Mouse (Mus musculus): ENCODE results near the gene Btbd16. TPM values are rescaled to one million over a fixed set of nuclear protein-coding genes. Genes with fewer than 3 reads are reported as not detected.

The Btbd16 gene
- polyA plus RNA-seq, 1 experiment from 2014 or later, result 0.13 TPM

- Histone ChIP-seq H3K27me3 (replicated peaks) (0 out of 2 replicates have a peak, but pooled peaks cover 5% of the 10 kb centered on the region), H3K27ac (replicated peaks) (no peak overlapping the region), H3K36me3 (no peaks in the 10 kb centered on the region), H3K4me3 (no peak overlapping the region), H3K9ac (no peak overlapping the region), H3K4me2 (no peak overlapping the region), H3K9me3 (no peaks in the 10 kb centered on the region), H3K4me1 (peaks cover 12% of the 10 kb centered on the region)
- WGBS, result 56% methylated on average over 11 of the region's 11 CpGs
- ATAC-seq (ENCODE audit: extremely low read depth, insufficient number of reproducible peaks, low FRiP score, low TSS enrichment), result peak; percentile 34; the same call in 1 of the 2 replicates
Observed at GRCm38 (mm10) chr7:130773171-130773830, 568 bp upstream of the Btbd16 start.

- ATAC-seq (ENCODE audit: extremely low read depth, insufficient number of reproducible peaks, low FRiP score, low TSS enrichment), result no peak
- WGBS, result 26% methylated on average over 5 of the region's 5 CpGs
- Histone ChIP-seq H3K4me2 (no peak overlapping the region), H3K4me3 (no peak overlapping the region), H3K9me3 (no peaks in the 10 kb centered on the region), H3K9ac (no peak overlapping the region), H3K36me3 (no peaks in the 10 kb centered on the region), H3K27me3 (replicated peaks) (no peaks in the 10 kb centered on the region), H3K27ac (replicated peaks) (peak overlapping the region; percentile 70), H3K4me1 (peaks cover 27% of the 10 kb centered on the region)
Observed at GRCm38 (mm10) chr7:130780866-130781419, 7.1 kb downstream of the Btbd16 start.

- no peak for ATAC-seq (ENCODE audit: extremely low read depth, insufficient number of reproducible peaks, low FRiP score, low TSS enrichment)
- no peak overlapping the region for H3K4me3 ChIP-seq
- peaks cover 41% of the 10 kb centered on the region for H3K4me1 ChIP-seq
- H3K27ac ChIP-seq (replicated peaks), result no peak overlapping the region
- no peaks in the 10 kb centered on the region for H3K9me3 ChIP-seq
- no peak overlapping the region for H3K4me2 ChIP-seq
- no peaks in the 10 kb centered on the region for H3K27me3 ChIP-seq (replicated peaks)
- H3K9ac ChIP-seq, result no peak overlapping the region
- H3K36me3 ChIP-seq, result no peaks in the 10 kb centered on the region
- WGBS, result 70% methylated on average over 5 of the region's 5 CpGs
Observed at GRCm38 (mm10) chr7:130782501-130783050, 8.7 kb downstream of the Btbd16 start.

- no peak; the same call in 1 of the 2 replicates for ATAC-seq (ENCODE audit: extremely low read depth, insufficient number of reproducible peaks, low FRiP score, low TSS enrichment)
- Histone ChIP-seq H3K9me3 (no peaks in the 10 kb centered on the region), H3K4me1 (peaks cover 32% of the 10 kb centered on the region), H3K4me2 (no peak overlapping the region), H3K27ac (replicated peaks) (peak overlapping the region; percentile 20; the same call in 1 of the 2 replicates), H3K36me3 (no peaks in the 10 kb centered on the region), H3K9ac (no peak overlapping the region), H3K4me3 (no peak overlapping the region), H3K27me3 (replicated peaks) (no peaks in the 10 kb centered on the region)
- WGBS, result 46% methylated on average over 12 of the region's 12 CpGs
Observed at GRCm38 (mm10) chr7:130785923-130786575, 12.2 kb downstream of the Btbd16 start.

- Histone ChIP-seq H3K9me3 (no peaks in the 10 kb centered on the region), H3K4me2 (no peak overlapping the region), H3K27me3 (replicated peaks) (no peaks in the 10 kb centered on the region), H3K36me3 (no peaks in the 10 kb centered on the region), H3K9ac (no peak overlapping the region), H3K27ac (replicated peaks) (0 out of 2 replicates have a peak overlapping the region, but pooled peaks have one; percentile 20), H3K4me1 (peaks cover 27% of the 10 kb centered on the region), H3K4me3 (no peak overlapping the region)
- 45% methylated on average over 5 of the region's 5 CpGs for WGBS
- no peak for ATAC-seq (ENCODE audit: extremely low read depth, insufficient number of reproducible peaks, low FRiP score, low TSS enrichment)
Observed at GRCm38 (mm10) chr7:130786708-130787107, 12.8 kb downstream of the Btbd16 start.

GRCm38 (mm10) chr7:130787537-130787936 is 13.7 kb downstream of the Btbd16 start:
- Histone ChIP-seq H3K36me3 (no peaks in the 10 kb centered on the region), H3K27me3 (replicated peaks) (no peaks in the 10 kb centered on the region), H3K27ac (replicated peaks) (no peak overlapping the region), H3K4me2 (no peak overlapping the region), H3K9ac (no peak overlapping the region), H3K4me1 (peaks cover 22% of the 10 kb centered on the region), H3K4me3 (no peak overlapping the region), H3K9me3 (no peaks in the 10 kb centered on the region)
- ATAC-seq (ENCODE audit: extremely low read depth, insufficient number of reproducible peaks, low FRiP score, low TSS enrichment), result no peak
- 86% methylated on average over 4 of the region's 4 CpGs for WGBS

GRCm38 (mm10) chr7:130788950-130789349 is 15.1 kb downstream of the Btbd16 start:
- H3K4me2 ChIP-seq, result no peak overlapping the region
- no peaks in the 10 kb centered on the region for H3K36me3 ChIP-seq
- H3K9me3 ChIP-seq, result no peaks in the 10 kb centered on the region
- no peak for ATAC-seq (ENCODE audit: extremely low read depth, insufficient number of reproducible peaks, low FRiP score, low TSS enrichment)
- H3K4me1 ChIP-seq, result peaks cover 24% of the 10 kb centered on the region
- H3K27ac ChIP-seq (replicated peaks), result no peak overlapping the region
- no peak overlapping the region for H3K4me3 ChIP-seq
- no peak overlapping the region for H3K9ac ChIP-seq
- 83% methylated on average over 3 of the region's 3 CpGs for WGBS
- no peaks in the 10 kb centered on the region for H3K27me3 ChIP-seq (replicated peaks)

- no peaks in the 10 kb centered on the region for H3K9me3 ChIP-seq
- no peak overlapping the region for H3K4me2 ChIP-seq
- WGBS, result 79% methylated on average over 7 of the region's 7 CpGs
- no peak overlapping the region for H3K4me3 ChIP-seq
- no peak overlapping the region for H3K27ac ChIP-seq (replicated peaks)
- H3K4me1 ChIP-seq, result peaks cover 29% of the 10 kb centered on the region
- no peak for ATAC-seq (ENCODE audit: extremely low read depth, insufficient number of reproducible peaks, low FRiP score, low TSS enrichment)
- no peak overlapping the region for H3K9ac ChIP-seq
- no peaks in the 10 kb centered on the region for H3K27me3 ChIP-seq (replicated peaks)
- H3K36me3 ChIP-seq, result no peaks in the 10 kb centered on the region
Observed at GRCm38 (mm10) chr7:130789456-130789855, 15.6 kb downstream of the Btbd16 start.

- Histone ChIP-seq H3K27me3 (replicated peaks) (no peaks in the 10 kb centered on the region; the same call in 1 of the 2 replicates), H3K4me2 (no peak overlapping the region), H3K36me3 (no peaks in the 10 kb centered on the region), H3K9ac (no peak overlapping the region), H3K27ac (replicated peaks) (no peak overlapping the region), H3K9me3 (no peaks in the 10 kb centered on the region), H3K4me3 (no peak overlapping the region), H3K4me1 (peaks cover 15% of the 10 kb centered on the region)
- ATAC-seq (ENCODE audit: extremely low read depth, insufficient number of reproducible peaks, low FRiP score, low TSS enrichment), result no peak
- WGBS, result 61% methylated on average over 9 of the region's 9 CpGs
Observed at GRCm38 (mm10) chr7:130793671-130794070, 19.8 kb downstream of the Btbd16 start.

GRCm38 (mm10) chr7:130796786-130797185 is 22.9 kb downstream of the Btbd16 start:
- Histone ChIP-seq H3K36me3 (no peaks in the 10 kb centered on the region), H3K27me3 (replicated peaks) (no peaks in the 10 kb centered on the region; the same call in 1 of the 2 replicates), H3K9me3 (no peaks in the 10 kb centered on the region), H3K4me1 (peaks cover 15% of the 10 kb centered on the region), H3K9ac (no peak overlapping the region), H3K4me2 (no peak overlapping the region), H3K27ac (replicated peaks) (no peak overlapping the region), H3K4me3 (no peak overlapping the region)
- no peak for ATAC-seq (ENCODE audit: extremely low read depth, insufficient number of reproducible peaks, low FRiP score, low TSS enrichment)
- 54% methylated on average over 8 of the region's 8 CpGs for WGBS

- H3K27me3 ChIP-seq (replicated peaks), result no peaks in the 10 kb centered on the region; the same call in 1 of the 2 replicates
- WGBS, result 78% methylated on average over 6 of the region's 6 CpGs
- H3K4me3 ChIP-seq, result no peak overlapping the region
- H3K4me2 ChIP-seq, result no peak overlapping the region
- H3K27ac ChIP-seq (replicated peaks), result no peak overlapping the region
- H3K9me3 ChIP-seq, result no peaks in the 10 kb centered on the region
- no peak for ATAC-seq (ENCODE audit: extremely low read depth, insufficient number of reproducible peaks, low FRiP score, low TSS enrichment)
- no peaks in the 10 kb centered on the region for H3K36me3 ChIP-seq
- H3K9ac ChIP-seq, result no peak overlapping the region
- peaks cover 15% of the 10 kb centered on the region for H3K4me1 ChIP-seq
Observed at GRCm38 (mm10) chr7:130797524-130797923, 23.7 kb downstream of the Btbd16 start.
